Mouse (Mus musculus) spleen, adult 2 months (tissue): ENCODE results near the gene Rassf1. TPM values are rescaled to one million over a fixed set of nuclear protein-coding genes. Genes with fewer than 3 reads are reported as not detected.
A peak's percentile ranks its signal among the peaks of the same experiment; 100 is the strongest.

ENCODE experiments used
- DNase-seq, 2 experiments: peaks; one replicate each; pipeline versions ENCODE4 v3.0.0 to v3.0.0-alpha.2; 2012 to 2021; ENCODE audit warnings: low spot score in 2 of 2, low read depth in 1 of 2
- H3K27ac ChIP-seq: fragments of 200-500 bp; 2 replicates; pipeline ENCODE4 v1.5.1; 2012; ENCODE audit warnings: low read length, inconsistent platforms; ENCODE audit not compliant: insufficient read depth
- H3K27me3 ChIP-seq: fragments of 200-500 bp; 2 replicates; pipeline ENCODE4 v1.6.1; 2012; ENCODE audit warnings: mild to moderate bottlenecking, moderate library complexity, low read length, inconsistent platforms; ENCODE audit not compliant: control insufficient read depth, insufficient read depth
- H3K36me3 ChIP-seq: fragments of 200-500 bp; 2 replicates; pipeline ENCODE4 v1.6.1; 2012; ENCODE audit warnings: mild to moderate bottlenecking, low read length, inconsistent platforms; ENCODE audit not compliant: control insufficient read depth, insufficient read depth
- H3K4me1 ChIP-seq: fragments of 200-500 bp; 2 replicates; pipeline ENCODE4 v1.6.1; 2011; ENCODE audit warnings: inconsistent platforms; ENCODE audit not compliant: control insufficient read depth, insufficient read depth, insufficient read length
- H3K4me3 ChIP-seq: fragments of 200-500 bp; 2 replicates; pipeline ENCODE4 v1.5.1; 2011; ENCODE audit warnings: mild to moderate bottlenecking, inconsistent platforms; ENCODE audit not compliant: insufficient read depth, insufficient read length; ENCODE audit errors: extremely low read depth
- CTCF ChIP-seq: fragments of 200-500 bp; IDR thresholded peaks from 2 replicates; pipeline ENCODE4 v1.5.1; 2011; ENCODE audit warnings: mild to moderate bottlenecking, inconsistent platforms; ENCODE audit not compliant: insufficient read depth, insufficient read length, insufficient replicate concordance; ENCODE audit errors: extremely low read depth
- POLR2A ChIP-seq: fragments of 200-500 bp; IDR thresholded peaks from 2 replicates; pipeline ENCODE4 v1.6.1; 2011; ENCODE audit warnings: low read depth, low read length, inconsistent platforms
- WGBS: fragments of 180-500 bp; shearing (Covaris S2); methylation state at CpG from one replicate; pipeline ENCODE4 v1.1.7; 2018; 5-methylcytosine and 5-hydroxymethylcytosine counted together
- polyA plus RNA-seq: library from polyadenylated mRNA; depleted of rRNA; stranded (reverse); fragments of >200 nt; gene quantifications from 2 replicates; pipeline ENCODE4 v1.2.3, GENCODE M21; 2012

Gene Rassf1
- polyA plus RNA-seq, 1 experiment = 20.9 TPM

DNA sequence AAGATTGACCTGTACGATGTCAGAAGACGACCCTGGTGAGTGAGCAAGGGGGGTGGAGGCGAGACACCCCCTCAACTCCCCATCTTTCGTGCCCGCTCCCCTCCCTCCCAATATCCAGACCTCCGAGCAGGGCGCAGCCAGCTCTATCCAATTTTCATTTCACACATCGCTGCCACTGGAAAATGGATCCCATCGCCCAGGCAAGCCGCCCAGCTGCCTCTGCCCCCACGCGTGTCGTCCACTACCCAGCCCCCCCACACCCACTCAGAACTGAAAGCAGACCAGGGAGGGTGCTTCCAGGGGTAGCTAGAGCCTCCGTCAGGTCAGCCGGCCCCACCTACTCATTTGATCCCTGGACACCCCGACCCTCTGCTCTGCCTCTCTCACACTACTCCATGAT is 39.0 kb upstream of the Rassf1 start:
- WGBS = 84% methylated on average over 16 of the region's 16 CpGs
- H3K4me3 ChIP-seq = no peak overlapping the region
- H3K27me3 ChIP-seq = no peaks in the 10 kb centered on the region
- H3K36me3 ChIP-seq = no peaks in the 10 kb centered on the region
- H3K4me1 ChIP-seq = no peaks in the 10 kb centered on the region
- TF ChIP-seq CTCF (no peak), POLR2A (no peak)
- no peak overlapping the region for H3K27ac ChIP-seq
- no peak for DNase-seq

DNA sequence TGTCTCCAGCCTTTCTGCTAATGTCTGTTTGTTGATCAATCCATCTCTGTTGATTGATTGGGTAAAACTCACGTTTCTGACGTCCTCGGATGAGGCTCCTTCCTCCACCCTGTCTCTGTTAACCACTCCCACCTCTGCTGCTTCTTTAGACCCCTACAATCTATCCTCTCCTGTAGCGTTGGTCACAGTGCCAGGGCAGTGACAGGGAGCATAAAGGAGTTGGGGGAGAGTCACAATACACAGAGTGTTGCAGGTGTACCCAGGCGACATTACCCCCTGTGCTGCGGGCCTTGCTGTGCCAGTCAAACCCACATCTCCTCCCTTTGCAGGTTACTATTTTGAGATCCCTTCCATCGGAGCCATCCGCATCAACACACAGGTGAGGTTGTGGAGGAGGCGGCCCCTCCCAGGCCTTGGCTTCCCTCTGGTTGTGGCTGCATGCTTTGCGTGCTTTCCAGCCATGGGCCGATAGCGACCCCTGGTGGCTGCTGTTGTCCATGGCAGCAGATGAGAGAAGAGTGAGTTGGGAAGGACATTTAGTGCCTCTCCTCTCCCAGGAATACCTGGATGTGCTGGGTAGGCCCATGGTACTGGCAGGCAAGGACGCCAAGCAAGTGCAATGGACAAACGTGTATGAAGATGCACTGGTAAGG is 36.9 kb upstream of the Rassf1 start:
- no peaks in the 10 kb centered on the region for H3K36me3 ChIP-seq
- DNase-seq = peak; percentile 18 to 62
- no peak overlapping the region for H3K27ac ChIP-seq
- H3K27me3 ChIP-seq = no peaks in the 10 kb centered on the region
- 31% methylated on average over 14 of the region's 14 CpGs for WGBS
- no peak overlapping the region for H3K4me3 ChIP-seq
- no peaks in the 10 kb centered on the region for H3K4me1 ChIP-seq
- TF ChIP-seq CTCF = peak; percentile 98
- no peak for TF ChIP-seq POLR2A

DNA sequence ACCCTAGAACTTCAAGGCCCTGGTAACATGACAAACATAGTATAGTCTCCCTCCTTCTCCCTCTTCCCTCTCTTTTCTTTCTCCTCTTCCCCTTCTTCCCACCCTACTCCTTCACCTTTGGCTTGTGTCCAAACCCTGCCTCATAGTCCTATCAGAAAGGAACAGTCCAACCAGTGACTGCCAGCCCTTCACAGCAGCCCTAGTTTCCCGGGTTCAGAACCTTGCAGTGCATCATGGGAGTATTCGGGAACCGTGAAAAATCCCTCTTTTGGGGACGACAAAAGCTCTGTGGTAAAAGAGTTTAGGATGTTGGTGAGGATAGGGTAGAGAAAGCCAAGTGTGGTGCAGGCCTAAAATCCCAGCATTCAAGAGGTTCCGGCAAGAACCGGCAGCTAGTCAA is 31.0 kb upstream of the Rassf1 start:
- Histone ChIP-seq H3K36me3 (no peaks in the 10 kb centered on the region), H3K27me3 (no peaks in the 10 kb centered on the region), H3K4me3 (no peak overlapping the region), H3K27ac (no peak overlapping the region), H3K4me1 (peaks cover 2% of the 10 kb centered on the region; the same call in 1 of the 2 replicates)
- DNase-seq = no peak
- TF ChIP-seq CTCF = no peak
- WGBS = 87% methylated on average over 6 of the region's 6 CpGs

DNA sequence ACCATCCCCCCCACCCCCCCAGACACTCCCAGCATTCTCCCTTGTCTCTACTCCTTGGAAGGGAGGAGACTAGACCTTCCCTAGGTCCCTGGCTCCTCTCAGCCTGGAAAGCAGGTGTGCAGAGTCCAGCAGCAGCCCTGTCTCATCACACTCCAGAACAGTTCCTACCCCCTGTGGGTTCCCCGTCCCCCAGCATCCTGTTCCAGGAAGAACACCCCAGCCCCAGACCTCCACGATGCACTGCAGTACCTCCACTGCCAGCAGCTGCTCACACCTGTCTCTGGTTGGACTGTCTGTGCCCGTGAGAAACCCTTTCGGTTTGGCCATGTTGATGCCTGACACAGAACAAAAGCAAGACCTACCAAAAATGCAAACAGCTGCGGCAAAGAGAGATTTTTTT is 30.2 kb upstream of the Rassf1 start:
- TF ChIP-seq CTCF = no peak
- WGBS = 19% methylated on average over 5 of the region's 5 CpGs
- Histone ChIP-seq H3K4me1 (peaks cover 2% of the 10 kb centered on the region; the same call in 1 of the 2 replicates), H3K4me3 (no peak overlapping the region), H3K36me3 (no peaks in the 10 kb centered on the region), H3K27me3 (no peaks in the 10 kb centered on the region), H3K27ac (no peak overlapping the region)
- DNase-seq = no peak

DNA sequence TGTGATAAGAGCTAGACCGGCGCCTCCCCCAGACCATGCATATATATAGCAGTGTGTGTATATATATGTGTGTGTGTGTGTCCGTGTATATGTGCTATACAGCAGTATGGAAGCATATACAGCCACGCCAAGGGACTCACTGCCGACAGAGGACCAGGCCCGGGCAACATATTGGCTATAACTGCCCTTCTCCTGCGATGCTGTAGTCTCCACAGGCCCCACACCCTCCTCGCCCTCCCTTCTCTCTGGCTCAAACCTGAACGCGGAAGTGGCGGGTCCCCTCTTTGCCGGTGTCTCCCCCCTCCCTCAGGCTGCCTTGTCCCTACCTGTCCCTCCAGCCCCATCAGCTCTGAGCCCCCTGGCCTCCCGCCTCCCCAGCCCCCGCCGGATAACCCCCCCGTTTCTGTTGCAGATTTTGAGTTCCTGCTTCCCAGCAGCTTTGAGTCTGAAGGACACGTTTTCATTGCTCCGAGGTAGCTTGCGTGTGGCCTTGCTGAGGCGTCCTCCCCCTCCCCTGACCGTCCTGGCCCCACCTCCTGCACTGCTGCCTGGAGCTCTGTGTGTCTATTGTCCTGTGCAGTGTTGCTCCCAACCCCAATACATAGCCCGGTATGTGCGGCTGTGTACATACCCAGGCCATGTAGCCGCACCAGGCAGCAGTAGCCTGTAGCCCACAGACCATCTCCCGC is 29.5 kb upstream of the Rassf1 start:
- Histone ChIP-seq H3K4me1 (peaks cover 8% of the 10 kb centered on the region), H3K36me3 (no peaks in the 10 kb centered on the region), H3K27ac (no peak overlapping the region), H3K27me3 (peaks cover 5% of the 10 kb centered on the region), H3K4me3 (peak overlapping the region; percentile 44; the same call in 1 of the 2 replicates)
- no peak for DNase-seq
- WGBS = 19% methylated on average over 25 of the region's 25 CpGs
- no peak for TF ChIP-seq CTCF
- TF ChIP-seq POLR2A = no peak

DNA sequence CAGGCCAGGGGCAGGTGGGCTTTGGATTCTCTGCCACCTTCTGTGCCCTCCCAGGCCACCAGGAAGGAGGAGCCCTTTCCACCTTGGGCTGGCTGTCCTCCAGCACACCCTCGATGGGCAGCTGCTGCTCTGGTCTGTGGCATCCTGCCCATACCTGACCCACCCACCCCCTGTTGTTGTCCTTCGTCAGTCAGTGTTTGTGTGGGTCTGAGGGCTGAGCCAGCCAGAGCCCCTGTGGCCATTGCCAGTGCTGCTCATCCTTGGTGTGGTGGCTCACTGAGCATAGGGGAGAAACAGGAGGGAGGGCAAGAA is 29.0 kb upstream of the Rassf1 start:
- Histone ChIP-seq H3K4me3 (peak overlapping the region; percentile 44; the same call in 1 of the 2 replicates), H3K4me1 (peaks cover 8% of the 10 kb centered on the region), H3K27ac (no peak overlapping the region), H3K36me3 (no peaks in the 10 kb centered on the region), H3K27me3 (peaks cover 7% of the 10 kb centered on the region)
- DNase-seq = no peak
- 36% methylated on average over 2 of the region's 2 CpGs for WGBS
- TF ChIP-seq CTCF (no peak), POLR2A (no peak)

DNA sequence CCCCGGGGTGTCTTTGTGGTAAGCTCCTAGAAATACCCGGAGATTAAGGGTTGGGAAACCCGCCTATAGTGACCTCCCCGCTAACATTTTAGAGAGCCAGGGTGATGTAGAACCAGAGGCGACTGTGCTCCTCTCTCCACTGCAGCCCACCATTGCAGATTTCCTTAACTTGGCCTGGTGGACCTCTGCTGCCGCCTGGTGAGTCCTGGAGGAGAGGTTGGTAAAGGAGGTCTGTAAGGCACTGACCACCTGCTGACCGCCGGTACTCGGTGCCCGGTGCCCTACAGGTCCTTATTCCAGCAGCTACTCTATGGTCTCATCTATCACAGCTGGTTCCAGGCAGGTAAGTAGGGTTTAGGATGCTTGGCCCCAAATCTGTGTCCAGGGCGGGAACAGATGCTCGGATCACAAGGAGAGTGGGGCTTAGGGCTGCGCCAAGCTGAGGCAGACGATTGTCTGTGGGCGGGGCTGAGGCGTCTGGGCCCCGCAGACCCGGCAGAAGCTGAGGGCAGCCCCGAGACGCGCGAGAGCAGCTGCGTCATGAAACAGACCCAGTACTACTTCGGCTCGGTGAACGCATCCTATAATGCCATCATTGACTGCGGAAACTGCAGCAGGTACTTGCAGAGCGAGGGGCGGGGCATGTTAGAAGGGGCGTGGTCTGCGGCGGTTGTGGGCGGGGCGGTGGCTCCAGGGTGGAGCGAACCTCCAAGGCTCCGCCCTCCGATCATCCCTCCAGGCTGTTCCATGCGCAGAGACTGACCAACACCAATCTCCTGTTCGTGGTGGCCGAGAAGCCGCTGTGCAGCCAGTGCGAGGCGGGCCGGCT is 24.9 kb upstream of the Rassf1 start:
- no peak for TF ChIP-seq POLR2A
- TF ChIP-seq CTCF = no peak

More for the DNA sequence above, 24.9 kb upstream of the Rassf1 start:
- Histone ChIP-seq H3K27me3 (peaks cover 7% of the 10 kb centered on the region), H3K4me3 (peak overlapping the region; percentile 25; the same call in 1 of the 2 replicates), H3K36me3 (no peaks in the 10 kb centered on the region), H3K27ac (no peak overlapping the region), H3K4me1 (peaks cover 8% of the 10 kb centered on the region)
- DNase-seq = peak; percentile 25 to 61
- 11% methylated on average over 44 of the region's 44 CpGs for WGBS
